Mouse (Mus musculus) ovary, postnatal 36 days (tissue): ENCODE measurements around the gene Uqcc3.
"Not testable (repeated sequence)": the region's sequence is repeated elsewhere in the genome, so short reads cannot be mapped to it uniquely, and the experiment has no call there.

ENCODE experiments used
- DNase-seq: peaks from one replicate; pipeline ENCODE4 v3.0.0; 2022; ENCODE audit warnings: low spot score, mixed read lengths

Gene Uqcc3

DNA sequence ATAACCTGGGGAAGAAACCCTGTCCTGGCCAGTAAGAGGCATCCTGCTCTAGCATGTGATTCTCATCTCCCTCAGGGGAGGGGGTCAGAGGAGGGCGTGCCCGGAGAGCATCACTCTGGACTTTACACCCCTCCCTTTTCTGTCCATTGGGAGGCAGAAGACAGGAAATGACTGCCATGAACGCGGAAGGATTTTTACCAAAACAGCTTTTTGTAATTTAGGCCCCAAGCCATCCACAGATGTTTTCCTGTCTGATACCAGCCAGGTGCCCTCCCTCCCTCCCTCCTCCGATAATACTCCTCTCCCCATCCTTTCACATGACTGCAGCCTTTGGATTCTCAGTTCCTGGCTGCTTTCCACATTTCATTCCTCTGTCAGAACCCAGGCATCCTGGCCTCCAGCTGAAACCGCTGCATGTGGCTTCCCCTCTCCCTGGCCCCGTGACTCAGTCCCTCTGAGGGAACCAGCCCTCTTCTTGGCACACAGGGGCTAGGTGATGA lies 30.3 kb downstream of the Uqcc3 start, which contains the start of gene Lrrn4cl:
TSS of gene Lrrn4cl (plus strand) at position 367 of the 500 bp plus-strand sequence.
- DNase-seq = no peak

- DNase-seq = no peak
These were observed 32.4 kb downstream of the Uqcc3 start for GRCm38 (mm10) chr19:8848356-8848755.

- DNase-seq = peak; percentile 62
These were observed 36.2 kb downstream of the Uqcc3 start for GRCm38 (mm10) chr19:8844371-8845129.

DNA sequence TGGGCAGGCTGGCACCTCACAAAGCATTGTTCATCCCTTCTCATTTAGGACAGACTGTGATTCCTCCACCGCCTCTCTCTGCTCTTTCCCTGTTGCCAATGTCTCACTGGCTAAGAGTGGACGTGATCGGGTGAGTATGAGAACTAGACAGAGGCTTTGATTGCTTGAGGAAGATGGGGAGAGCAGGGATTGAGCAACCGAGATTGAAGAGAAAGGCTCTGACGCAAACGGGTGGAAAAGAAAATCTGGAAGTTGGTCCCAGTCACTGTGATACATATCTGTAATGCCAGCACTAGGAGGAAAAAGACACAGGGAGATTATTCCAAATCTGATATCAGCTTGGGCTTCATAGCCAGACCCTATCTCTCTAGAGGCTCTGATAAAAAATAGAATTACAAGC lies 37.8 kb downstream of the Uqcc3 start:
- DNase-seq = no peak

DNA sequence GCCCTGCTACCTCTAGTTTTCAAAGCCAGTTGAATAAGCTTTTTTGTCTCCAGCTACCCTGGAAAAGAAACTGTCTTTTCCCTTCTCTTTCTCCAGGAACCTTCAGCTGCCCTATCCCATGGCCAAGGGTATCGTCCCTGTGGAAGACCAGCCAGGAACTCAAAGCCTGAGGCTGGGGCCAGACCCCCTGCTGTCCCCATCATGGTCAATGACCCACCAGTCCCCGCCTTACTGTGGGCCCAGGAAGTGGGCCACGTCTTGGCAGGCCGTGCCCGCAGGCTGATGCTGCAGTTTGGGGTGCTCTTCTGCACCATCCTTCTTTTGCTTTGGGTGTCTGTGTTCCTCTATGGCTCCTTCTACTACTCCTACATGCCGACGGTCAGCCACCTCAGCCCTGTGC lies 39.7 kb downstream of the Uqcc3 start:
- no peak for DNase-seq

DNA sequence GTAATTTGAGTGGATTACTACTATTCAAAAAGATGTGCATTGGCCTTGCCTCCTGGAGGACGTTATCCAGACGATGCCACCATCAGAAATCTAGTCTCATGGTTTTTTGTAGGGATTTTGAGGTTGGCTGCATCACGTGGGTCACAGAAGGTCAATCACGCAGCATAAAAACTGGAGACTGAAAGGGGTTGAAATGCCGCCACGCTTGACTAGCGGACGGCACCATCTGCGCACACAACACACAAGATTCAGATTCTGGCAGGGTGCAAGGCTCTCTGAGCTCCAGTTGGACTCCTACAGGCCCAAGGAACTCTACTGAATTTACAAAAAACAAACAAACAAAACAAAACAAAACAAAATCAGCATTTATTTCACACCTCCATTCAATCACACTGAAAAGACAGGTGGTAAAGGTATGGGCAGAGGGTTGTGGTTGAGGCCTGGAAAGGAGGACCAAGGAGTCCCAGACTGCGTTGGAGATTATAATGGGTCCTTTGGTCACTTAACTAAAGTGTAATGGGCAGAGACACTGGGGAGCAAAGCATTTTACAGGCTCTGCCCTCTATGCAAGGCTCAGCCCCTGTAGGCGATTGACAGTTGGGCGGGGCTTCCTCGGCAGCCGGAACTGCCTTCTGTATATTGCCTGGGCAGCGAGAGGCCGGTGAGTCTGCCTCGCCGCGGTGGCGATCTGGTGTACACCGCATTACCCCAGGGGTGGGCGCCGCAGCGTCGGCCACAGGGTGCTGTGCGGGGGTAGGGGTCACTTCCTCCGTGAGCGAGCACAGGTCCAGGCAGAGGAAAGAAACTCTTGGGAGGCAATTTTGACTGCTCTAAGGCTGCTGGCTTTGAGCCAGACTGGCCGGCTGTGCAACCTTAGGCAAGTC lies 40.6 kb downstream of the Uqcc3 start:
- peak; percentile 74 for DNase-seq

GRCm38 (mm10) chr19:8839103-8839907 lies 41.4 kb downstream of the Uqcc3 start, which contains the start of gene Gng3:
TSS of gene Gng3 (minus strand) at chr19:8839194.
- DNase-seq = no peak

DNA sequence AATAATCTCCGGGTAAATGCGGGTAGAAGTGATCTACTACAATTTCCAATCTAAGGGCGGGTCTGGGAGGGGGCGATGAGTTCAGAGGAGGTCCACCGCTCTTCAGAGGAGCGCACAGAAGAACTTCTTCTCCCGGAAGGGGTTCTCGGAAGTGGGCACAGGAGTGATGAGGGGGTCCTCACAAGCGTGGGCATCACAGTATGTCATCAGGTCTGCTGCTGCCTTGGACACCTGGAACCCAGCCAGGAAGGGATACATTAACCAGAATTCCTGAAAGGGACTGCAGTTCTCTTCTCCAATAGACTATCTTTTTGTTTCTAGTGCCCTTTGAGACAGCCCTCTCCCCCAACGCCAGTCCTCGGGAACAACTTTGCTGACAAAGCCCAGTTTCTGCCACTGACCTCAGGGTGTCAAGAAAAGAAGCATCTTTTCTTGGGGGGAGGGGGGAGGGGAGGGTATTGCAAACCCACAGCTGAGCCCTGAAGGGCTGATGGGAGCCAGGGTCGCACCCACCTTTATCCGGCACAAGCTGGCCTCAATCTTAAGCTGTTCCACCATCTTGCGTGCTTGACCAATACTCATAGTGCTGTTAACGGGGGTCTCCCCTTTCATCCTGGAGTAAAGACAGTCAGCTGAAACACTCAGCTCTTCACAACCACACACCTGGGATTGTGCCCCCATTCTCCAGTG lies 42.5 kb downstream of the Uqcc3 start:
- no peak for DNase-seq

DNA sequence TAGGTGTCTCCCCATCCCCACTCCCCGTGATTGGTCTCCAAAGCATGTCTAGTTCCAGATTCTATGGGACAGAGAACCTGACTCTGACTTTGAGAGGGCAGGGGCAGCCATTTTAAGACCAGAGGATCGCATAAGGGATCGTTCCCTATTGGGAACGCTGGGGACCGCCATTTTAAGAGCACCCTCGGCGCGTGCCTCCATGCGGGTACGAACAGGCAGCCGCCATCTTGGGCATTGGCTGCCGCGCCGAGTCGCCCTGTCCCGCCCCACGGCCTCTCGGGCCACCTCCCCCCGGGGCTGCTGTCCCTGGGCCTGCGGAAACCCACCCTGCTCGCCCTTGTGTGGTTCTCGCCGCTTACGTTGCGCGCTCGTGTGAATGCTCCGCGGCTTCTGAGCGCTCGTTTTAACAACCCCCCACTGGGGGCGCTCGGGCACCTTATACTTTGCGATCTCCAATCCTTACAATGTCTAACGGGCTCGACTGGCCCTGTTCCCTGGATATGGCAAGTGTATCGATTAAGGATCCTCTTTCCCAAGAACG lies 43.4 kb downstream of the Uqcc3 start, which contains the start of gene Bscl2:
TSS of gene Bscl2 (plus strand) at position 217 of the 541 bp plus-strand sequence.
- DNase-seq = peak; percentile 80

GRCm38 (mm10) chr19:8836327-8836726 lies 44.4 kb downstream of the Uqcc3 start:
- not testable (repeated sequence) for DNase-seq

GRCm38 (mm10) chr19:8832971-8833370 lies 47.8 kb downstream of the Uqcc3 start:
- DNase-seq = no peak

GRCm38 (mm10) chr19:8831262-8831661 lies 49.5 kb downstream of the Uqcc3 start:
- DNase-seq = no peak

DNA sequence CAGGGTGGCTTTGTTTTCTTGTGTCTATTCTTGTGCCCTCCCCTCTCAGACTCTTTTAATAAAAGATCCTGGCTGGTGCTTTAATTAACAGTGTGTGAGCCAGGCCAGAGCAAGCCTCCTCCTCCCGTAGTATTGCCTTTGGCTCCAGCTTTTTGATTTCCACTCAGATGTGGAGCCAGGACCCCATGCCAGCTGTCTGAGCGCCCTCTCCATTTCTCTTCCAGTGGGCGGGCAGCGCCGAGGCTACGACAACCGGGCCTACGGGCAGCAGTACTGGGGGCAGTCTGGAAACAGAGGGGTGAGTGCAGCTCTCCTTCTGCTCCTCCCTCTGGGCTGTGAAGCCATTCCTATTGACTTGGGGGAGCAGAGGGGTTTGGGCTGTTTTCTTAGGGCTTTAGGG lies 50.1 kb downstream of the Uqcc3 start:
- DNase-seq = no peak
